Mouse (Mus musculus): Measurements from ENCODE around the gene H2afx. TPM values are rescaled to one million over a fixed set of nuclear protein-coding genes. Genes with fewer than 3 reads are reported as not detected.
"Not testable (repeated sequence)": the region's sequence is repeated elsewhere in the genome, so short reads cannot be mapped to it uniquely, and the experiment has no call there.

H2afx gene
- polyA plus RNA-seq, 1 experiment = 23.6 TPM

DNA sequence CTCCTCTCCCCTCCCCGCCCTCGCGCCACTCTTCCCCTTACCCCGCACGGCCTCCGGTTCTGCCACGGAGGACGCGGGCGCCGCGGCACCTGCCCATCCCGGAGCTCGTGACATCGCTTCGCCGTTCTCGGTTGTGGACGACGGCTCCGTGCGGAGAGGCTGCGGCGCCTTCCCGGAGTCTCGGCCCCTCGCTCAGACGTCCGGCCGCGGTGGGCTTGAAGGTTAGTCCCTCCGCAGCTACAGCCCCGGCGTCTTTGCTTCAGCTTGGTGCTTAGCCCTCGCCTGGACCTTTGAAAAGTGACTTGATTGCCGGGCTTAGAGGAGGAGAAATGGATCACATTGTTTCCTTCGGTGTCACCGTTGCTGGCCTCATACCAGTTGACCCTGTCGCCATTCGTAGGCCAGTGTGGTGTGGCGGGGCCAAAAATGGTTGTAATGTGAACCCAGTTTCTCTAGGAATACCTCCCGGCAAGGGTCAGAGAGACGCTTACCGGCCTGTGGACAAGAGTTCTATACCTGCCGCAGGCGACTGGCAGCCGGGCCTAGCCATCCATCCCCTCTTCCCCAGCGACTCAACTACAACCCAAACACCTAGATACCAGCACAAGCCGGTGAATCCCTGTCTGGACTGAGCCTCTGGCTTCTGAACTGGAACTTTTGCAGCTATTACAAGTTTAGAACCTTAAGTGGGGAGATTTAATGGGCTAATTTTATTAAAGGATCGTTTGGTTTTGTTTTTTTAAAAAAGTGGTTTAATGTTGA is 1.0 kb downstream of the H2afx start:
- peak overlapping the region; percentile 37 for H3K27ac ChIP-seq (ENCODE audit: insufficient read depth, low read depth, low read length)
- under 1% methylated on average over 50 of the region's 50 CpGs for WGBS
- H3K27me3 ChIP-seq (replicated peaks; ENCODE audit: control insufficient read depth, insufficient read depth, low read length) = no peaks in the 10 kb centered on the region
- no peaks in the 10 kb centered on the region for H3K36me3 ChIP-seq (ENCODE audit: control insufficient read depth, insufficient read depth, low read length)
- peaks cover 6% of the 10 kb centered on the region; the same call in 1 of the 2 replicates for H3K4me1 ChIP-seq (ENCODE audit: control insufficient read depth, insufficient read depth, low read length)
- peak; percentile 39 for DNase-seq
- peak overlapping the region; percentile 74 for H3K4me3 ChIP-seq (ENCODE audit: insufficient read depth, low read depth, low read length)
- TF ChIP-seq CTCF (conservative IDR thresholded peaks at IDR 0.05; ENCODE audit: insufficient read depth, insufficient read length, low read depth, low read length) (no peak), POLR2A (IDR thresholded peaks at IDR 0.05; ENCODE audit: low read depth, low read length) (no peak)

DNA sequence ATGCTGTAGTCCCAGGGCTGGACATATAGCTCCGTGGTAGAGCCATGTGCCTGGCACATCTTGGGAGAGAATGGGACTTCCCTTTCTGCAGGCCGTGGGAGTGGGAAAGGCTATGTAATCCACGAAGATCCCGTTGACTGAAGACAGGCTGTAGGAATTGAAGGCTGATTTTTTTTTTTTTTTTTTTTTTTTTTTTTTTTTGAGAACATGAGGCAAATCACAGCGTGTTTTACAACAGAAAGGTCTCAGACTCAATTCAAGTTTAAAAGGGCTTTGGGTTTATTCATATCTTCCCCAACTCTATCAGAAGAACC is 1.6 kb downstream of the H2afx start:
- TF ChIP-seq POLR2A (IDR thresholded peaks at IDR 0.05; ENCODE audit: low read depth, low read length) (no peak), CTCF (conservative IDR thresholded peaks at IDR 0.05; ENCODE audit: insufficient read depth, insufficient read length, low read depth, low read length) (no peak)
- Histone ChIP-seq H3K27ac (ENCODE audit: insufficient read depth, low read depth, low read length) (no peak overlapping the region), H3K4me1 (ENCODE audit: control insufficient read depth, insufficient read depth, low read length) (peaks cover 6% of the 10 kb centered on the region; the same call in 1 of the 2 replicates), H3K36me3 (ENCODE audit: control insufficient read depth, insufficient read depth, low read length) (no peaks in the 10 kb centered on the region), H3K27me3 (replicated peaks; ENCODE audit: control insufficient read depth, insufficient read depth, low read length) (no peaks in the 10 kb centered on the region), H3K4me3 (ENCODE audit: insufficient read depth, low read depth, low read length) (peak overlapping the region; percentile 74; the same call in 1 of the 2 replicates)
- no peak for DNase-seq
- WGBS = 10% methylated on average over 5 of the region's 5 CpGs

DNA sequence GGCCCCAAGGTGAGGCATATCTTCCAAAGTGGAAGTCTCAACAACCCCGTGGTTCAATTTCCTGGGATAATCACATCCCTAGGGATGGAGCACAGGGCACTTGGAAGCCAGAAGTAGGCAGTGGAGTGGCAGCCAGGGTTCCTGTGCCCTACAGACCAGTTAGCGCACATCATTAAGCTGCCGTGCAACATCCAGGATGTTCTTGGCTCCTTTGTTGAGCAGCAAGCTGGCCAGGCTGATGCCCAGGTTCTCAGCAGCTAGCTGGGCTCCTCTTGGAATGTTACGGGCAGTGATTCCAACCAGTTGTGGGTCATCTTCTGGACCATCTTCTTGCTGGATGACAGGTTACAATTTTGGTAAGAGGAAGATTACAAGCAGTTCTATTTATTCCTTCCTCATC is 2.0 kb downstream of the H2afx start:
- not testable (repeated sequence) for H3K27me3 ChIP-seq (replicated peaks; ENCODE audit: control insufficient read depth, insufficient read depth, low read length); H3K4me1 ChIP-seq (ENCODE audit: control insufficient read depth, insufficient read depth, low read length); H3K27ac ChIP-seq (ENCODE audit: insufficient read depth, low read depth, low read length); H3K36me3 ChIP-seq (ENCODE audit: control insufficient read depth, insufficient read depth, low read length); H3K4me3 ChIP-seq (ENCODE audit: insufficient read depth, low read depth, low read length); DNase-seq
- WGBS = 46% methylated on average over 4 of the region's 4 CpGs

GRCm38 (mm10) chr9:44336964-44337363 is 2.5 kb downstream of the H2afx start:
- DNase-seq = no peak
- WGBS = 83% methylated on average over 3 of the region's 3 CpGs
- Histone ChIP-seq H3K27me3 (replicated peaks; ENCODE audit: control insufficient read depth, insufficient read depth, low read length) (no peaks in the 10 kb centered on the region), H3K4me3 (ENCODE audit: insufficient read depth, low read depth, low read length) (no peak overlapping the region), H3K36me3 (ENCODE audit: control insufficient read depth, insufficient read depth, low read length) (no peaks in the 10 kb centered on the region), H3K27ac (ENCODE audit: insufficient read depth, low read depth, low read length) (no peak overlapping the region), H3K4me1 (ENCODE audit: control insufficient read depth, insufficient read depth, low read length) (peaks cover 6% of the 10 kb centered on the region; the same call in 1 of the 2 replicates)
- TF ChIP-seq POLR2A (IDR thresholded peaks at IDR 0.05; ENCODE audit: low read depth, low read length) (no peak), CTCF (conservative IDR thresholded peaks at IDR 0.05; ENCODE audit: insufficient read depth, insufficient read length, low read depth, low read length) (no peak)

- 62% methylated on average over 9 of the region's 9 CpGs for WGBS
- Histone ChIP-seq H3K4me1 (ENCODE audit: control insufficient read depth, insufficient read depth, low read length) (peaks cover 9% of the 10 kb centered on the region; the same call in 1 of the 2 replicates), H3K36me3 (ENCODE audit: control insufficient read depth, insufficient read depth, low read length) (no peaks in the 10 kb centered on the region), H3K27me3 (replicated peaks; ENCODE audit: control insufficient read depth, insufficient read depth, low read length) (no peaks in the 10 kb centered on the region), H3K4me3 (ENCODE audit: insufficient read depth, low read depth, low read length) (no peak overlapping the region), H3K27ac (ENCODE audit: insufficient read depth, low read depth, low read length) (no peak overlapping the region)
- no peak for TF ChIP-seq CTCF (conservative IDR thresholded peaks at IDR 0.05; ENCODE audit: insufficient read depth, insufficient read length, low read depth, low read length)
- no peak for TF ChIP-seq POLR2A (IDR thresholded peaks at IDR 0.05; ENCODE audit: low read depth, low read length)
- DNase-seq = no peak
These were observed 3.1 kb downstream of the H2afx start for GRCm38 (mm10) chr9:44337436-44338169.

GRCm38 (mm10) chr9:44338574-44338973 is 4.1 kb downstream of the H2afx start:
- Histone ChIP-seq H3K4me1 (ENCODE audit: control insufficient read depth, insufficient read depth, low read length) (peaks cover 16% of the 10 kb centered on the region; the same call in 1 of the 2 replicates), H3K4me3 (ENCODE audit: insufficient read depth, low read depth, low read length) (no peak overlapping the region), H3K27me3 (replicated peaks; ENCODE audit: control insufficient read depth, insufficient read depth, low read length) (no peaks in the 10 kb centered on the region), H3K36me3 (ENCODE audit: control insufficient read depth, insufficient read depth, low read length) (no peaks in the 10 kb centered on the region), H3K27ac (ENCODE audit: insufficient read depth, low read depth, low read length) (no peak overlapping the region)
- 0 out of 2 replicates have a peak, but pooled peaks have one; percentile 14 for TF ChIP-seq CTCF (conservative IDR thresholded peaks at IDR 0.05; ENCODE audit: insufficient read depth, insufficient read length, low read depth, low read length)
- TF ChIP-seq POLR2A (IDR thresholded peaks at IDR 0.05; ENCODE audit: low read depth, low read length) = no peak
- DNase-seq = no peak
- 74% methylated on average over 5 of the region's 5 CpGs for WGBS

GRCm38 (mm10) chr9:44341487-44341886 is 7.0 kb downstream of the H2afx start:
- DNase-seq = no peak
- H3K36me3 ChIP-seq (ENCODE audit: control insufficient read depth, insufficient read depth, low read length) = no peaks in the 10 kb centered on the region
- H3K4me3 ChIP-seq (ENCODE audit: insufficient read depth, low read depth, low read length) = no peak overlapping the region
- WGBS = 88% methylated on average over 5 of the region's 5 CpGs
- H3K27me3 ChIP-seq (replicated peaks; ENCODE audit: control insufficient read depth, insufficient read depth, low read length) = no peaks in the 10 kb centered on the region
- TF ChIP-seq CTCF (conservative IDR thresholded peaks at IDR 0.05; ENCODE audit: insufficient read depth, insufficient read length, low read depth, low read length) = no peak
- peaks cover 11% of the 10 kb centered on the region; the same call in 1 of the 2 replicates for H3K4me1 ChIP-seq (ENCODE audit: control insufficient read depth, insufficient read depth, low read length)
- H3K27ac ChIP-seq (ENCODE audit: insufficient read depth, low read depth, low read length) = no peak overlapping the region
